Mouse (Mus musculus) embryonic facial prominence, embryonic 14.5 days (tissue): ENCODE measurements around the gene 1600014C10Rik. TPM values are rescaled to one million over a fixed set of nuclear protein-coding genes. Genes with fewer than 3 reads are reported as not detected.
A peak's percentile ranks its signal among the peaks of the same experiment; 100 is the strongest.

ENCODE experiments used
- ATAC-seq: fragments of 200-750 bp; cut with Nextera tagmentation; 2 replicates; pipeline ENCODE4 v1.8.0; 2017; ENCODE audit warnings: low read depth, moderate number of reproducible peaks, moderate TSS enrichment
- DNase-seq: peaks from one replicate; pipeline ENCODE4 v3.0.0-alpha.2; 2015; ENCODE audit warnings: low spot score
- H3K27ac ChIP-seq: fragments of 300-500 bp; sonication (generic); replicated peaks from 2 replicates; pipeline ENCODE4 v1.5.1; 2014; ENCODE audit warnings: low read depth, mild to moderate bottlenecking, low read length, moderate library complexity
- H3K27me3 ChIP-seq: fragments of 300-500 bp; sonication (generic); replicated peaks from 2 replicates; pipeline ENCODE4 v1.6.1; 2014; ENCODE audit warnings: low read length; ENCODE audit not compliant: control insufficient read depth, insufficient read depth
- H3K36me3 ChIP-seq: fragments of 300-500 bp; sonication (generic); 2 replicates; pipeline ENCODE4 v1.6.1; 2014; ENCODE audit warnings: low read length, mixed read lengths; ENCODE audit not compliant: control insufficient read depth, insufficient read depth
- H3K4me1 ChIP-seq: fragments of 300-500 bp; sonication (generic); 2 replicates; pipeline ENCODE4 v1.6.1; 2014; ENCODE audit warnings: antibody characterized with exemption, low read length; ENCODE audit not compliant: control insufficient read depth, insufficient read depth
- H3K4me2 ChIP-seq: fragments of 300-500 bp; sonication (generic); 2 replicates; pipeline ENCODE4 v1.6.1; 2014; ENCODE audit warnings: low read depth, mild to moderate bottlenecking, low read length, moderate library complexity, mixed read lengths
- H3K4me3 ChIP-seq: fragments of 300-500 bp; sonication (generic); 2 replicates; pipeline ENCODE4 v1.5.1; 2014; ENCODE audit warnings: low read depth, mild to moderate bottlenecking, low read length
- H3K9ac ChIP-seq: fragments of 300-500 bp; sonication (generic); 2 replicates; pipeline ENCODE4 v1.6.1; 2014; ENCODE audit warnings: low read depth, mild to moderate bottlenecking, low read length, moderate library complexity, mixed read lengths
- H3K9me3 ChIP-seq: fragments of 300-500 bp; sonication (generic); 2 replicates; pipeline ENCODE4 v1.6.1; 2016; ENCODE audit warnings: low read length; ENCODE audit not compliant: control insufficient read depth
- WGBS: fragments of 180-500 bp; shearing (Covaris S2); extraction: QIAGEN DNeasy Blood & Tissue Kit; methylation state at CpG from one replicate; pipeline ENCODE4 v1.1.7; 2014; 5-methylcytosine and 5-hydroxymethylcytosine counted together
- polyA plus RNA-seq: library from polyadenylated mRNA; unstranded; fragments of >200 nt; fragmentation: Nextera tagmentation; extraction: Ambion mirVana; gene quantifications from 2 replicates; pipeline ENCODE4 v1.2.1, GENCODE M21; 2014

The 1600014C10Rik gene
- polyA plus RNA-seq, 1 experiment from 2014 or later, result 15.6 TPM

DNA sequence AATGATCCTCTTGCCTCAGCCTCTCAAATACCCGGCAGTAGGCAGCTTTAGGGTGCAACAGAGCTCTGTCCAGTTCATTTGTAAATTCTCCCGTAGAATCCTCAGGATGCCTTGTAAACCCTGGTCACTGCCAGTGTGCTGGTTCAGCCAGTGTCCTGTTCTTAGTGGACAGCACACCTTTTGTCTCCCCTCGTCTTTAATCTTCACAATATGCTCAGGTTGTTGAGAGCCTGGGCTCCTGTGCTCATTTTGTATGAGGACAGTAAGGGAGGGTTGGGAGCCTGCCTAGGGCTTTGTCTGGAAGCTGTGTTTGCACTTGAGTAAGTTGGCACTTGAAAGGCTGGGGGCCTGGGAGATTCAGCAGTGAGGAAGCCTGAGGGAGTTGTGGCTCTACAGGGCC lies 3.1 kb upstream of the 1600014C10Rik start:
- Histone ChIP-seq H3K4me2 (no peak overlapping the region), H3K27me3 (no peaks in the 10 kb centered on the region), H3K9ac (no peak overlapping the region), H3K4me1 (peaks cover 11% of the 10 kb centered on the region), H3K9me3 (no peaks in the 10 kb centered on the region), H3K36me3 (no peaks in the 10 kb centered on the region), H3K27ac (no peak overlapping the region), H3K4me3 (no peak overlapping the region)
- 67% methylated on average over 3 of the region's 3 CpGs for WGBS
- no peak for DNase-seq
- no peak for ATAC-seq

GRCm38 (mm10) chr7:38181366-38181765 lies 1.7 kb upstream of the 1600014C10Rik start:
- Histone ChIP-seq H3K4me3 (no peak overlapping the region), H3K9me3 (no peaks in the 10 kb centered on the region), H3K27ac (no peak overlapping the region), H3K9ac (no peak overlapping the region), H3K27me3 (no peaks in the 10 kb centered on the region), H3K4me2 (no peak overlapping the region), H3K4me1 (peaks cover 11% of the 10 kb centered on the region), H3K36me3 (no peaks in the 10 kb centered on the region)
- ATAC-seq, result no peak
- WGBS, result 80% methylated on average over 2 of the region's 2 CpGs
- DNase-seq, result no peak

GRCm38 (mm10) chr7:38182596-38182961 lies 438 bp upstream of the 1600014C10Rik start:
- Histone ChIP-seq H3K4me2 (peak overlapping the region; percentile 75), H3K9me3 (no peaks in the 10 kb centered on the region), H3K4me1 (peaks cover 11% of the 10 kb centered on the region), H3K27me3 (no peaks in the 10 kb centered on the region), H3K27ac (peak overlapping the region; percentile 88; the same call in 1 of the 2 replicates), H3K4me3 (peak overlapping the region; percentile 71), H3K36me3 (no peaks in the 10 kb centered on the region), H3K9ac (peak overlapping the region; percentile 79)
- DNase-seq, result peak; percentile 82
- ATAC-seq, result peak; percentile 55
- under 1% methylated on average over 11 of the region's 11 CpGs for WGBS

DNA sequence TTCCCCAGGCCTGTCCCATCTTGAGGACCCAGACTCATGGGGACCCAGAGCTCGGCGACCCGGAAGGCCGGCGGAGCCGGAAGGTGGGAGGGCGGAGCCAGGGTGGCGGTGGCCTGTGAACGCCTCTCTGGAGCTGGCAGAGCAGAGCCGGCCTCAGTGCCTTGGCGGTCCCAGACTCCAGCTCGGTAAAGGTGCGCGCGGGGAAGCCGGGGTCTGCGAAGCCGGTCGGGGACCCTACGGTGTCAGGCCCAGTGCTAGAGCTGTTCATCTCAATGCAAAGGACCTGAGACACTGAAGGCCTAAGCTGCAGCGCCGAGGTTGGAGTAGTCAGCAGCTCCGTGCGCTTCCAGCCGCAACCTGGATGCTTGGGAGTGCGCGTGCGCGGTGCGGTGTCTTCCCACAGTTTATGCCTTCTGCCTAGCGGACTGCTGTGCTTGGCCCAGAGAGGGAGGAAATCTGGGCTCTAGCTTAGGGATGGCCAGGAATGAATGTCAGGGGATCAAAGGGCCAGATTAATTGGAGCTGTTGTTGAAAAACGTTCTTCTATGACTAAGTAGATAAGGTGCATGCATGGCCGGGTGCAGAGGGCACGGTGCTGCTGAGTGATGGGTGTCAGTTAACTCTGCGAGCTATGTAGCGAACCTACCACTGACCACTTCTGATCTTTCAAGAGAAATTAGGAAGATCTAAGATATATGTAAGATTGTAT lies 846 bp downstream of the 1600014C10Rik start:
- Histone ChIP-seq H3K27me3 (no peaks in the 10 kb centered on the region), H3K27ac (peak overlapping the region; percentile 88), H3K9ac (peak overlapping the region; percentile 79), H3K4me3 (peak overlapping the region; percentile 71), H3K4me1 (peaks cover 11% of the 10 kb centered on the region), H3K4me2 (peak overlapping the region; percentile 75), H3K9me3 (no peaks in the 10 kb centered on the region), H3K36me3 (no peaks in the 10 kb centered on the region)
- 7% methylated on average over 26 of the region's 36 CpGs for WGBS
- peak; percentile 93 for DNase-seq
- ATAC-seq, result peak; percentile 92

DNA sequence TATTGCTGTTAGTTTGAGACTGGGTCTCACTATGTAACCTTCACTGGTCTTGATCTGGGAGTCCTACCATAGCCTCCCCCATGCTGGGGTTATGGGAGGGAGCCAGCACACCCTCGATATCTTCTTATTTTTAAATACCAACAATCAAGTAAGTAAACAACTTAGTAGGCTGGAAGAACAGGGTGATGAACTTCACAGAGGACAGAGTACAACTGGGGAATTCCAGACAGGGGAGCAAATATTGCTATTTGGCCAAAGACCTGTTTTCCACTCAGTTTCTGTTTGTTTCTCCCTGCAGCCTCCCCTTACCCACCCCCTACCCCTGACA lies 1.4 kb downstream of the 1600014C10Rik start:
- Histone ChIP-seq H3K4me3 (peak overlapping the region; percentile 71), H3K4me1 (peaks cover 11% of the 10 kb centered on the region), H3K36me3 (0 out of 2 replicates have a peak, but pooled peaks cover under 1% of the 10 kb centered on the region), H3K27ac (no peak overlapping the region), H3K27me3 (no peaks in the 10 kb centered on the region), H3K9me3 (no peaks in the 10 kb centered on the region), H3K4me2 (peak overlapping the region; percentile 75), H3K9ac (peak overlapping the region; percentile 79)
- no peak for ATAC-seq
- 66% methylated on average over 1 of the region's 1 CpGs for WGBS
- DNase-seq, result no peak

- 91% methylated on average over 6 of the region's 6 CpGs for WGBS
- Histone ChIP-seq H3K4me3 (no peak overlapping the region), H3K9ac (peak overlapping the region; percentile 79; the same call in 1 of the 2 replicates), H3K4me2 (peak overlapping the region; percentile 75; the same call in 1 of the 2 replicates), H3K27ac (no peak overlapping the region), H3K4me1 (peaks cover 11% of the 10 kb centered on the region), H3K27me3 (no peaks in the 10 kb centered on the region), H3K9me3 (no peaks in the 10 kb centered on the region), H3K36me3 (0 out of 2 replicates have a peak, but pooled peaks cover 5% of the 10 kb centered on the region)
- DNase-seq (no peak), ATAC-seq (no peak)
These were observed 1.8 kb downstream of the 1600014C10Rik start for GRCm38 (mm10) chr7:38184786-38185185.

DNA sequence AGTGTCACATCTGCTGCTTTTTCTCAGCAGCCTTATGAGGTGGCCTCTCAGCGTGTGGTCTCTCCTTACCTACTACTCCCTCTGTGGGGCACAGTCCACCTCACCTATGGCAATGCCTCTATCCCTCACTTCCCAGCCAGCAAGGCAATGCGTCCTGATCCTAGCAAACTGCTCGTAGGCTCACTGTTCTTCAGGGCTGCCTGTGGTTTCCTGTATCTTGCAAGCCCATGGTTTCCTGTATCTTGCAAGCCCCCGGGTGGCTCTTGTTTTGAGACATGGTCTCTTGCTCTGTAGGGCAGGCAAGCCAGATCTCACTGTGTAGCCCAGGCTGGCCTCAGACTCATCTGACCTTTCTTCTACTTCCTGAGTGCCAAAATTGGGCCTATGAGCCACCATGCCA lies 3.8 kb downstream of the 1600014C10Rik start:
- peaks cover 11% of the 10 kb centered on the region for H3K4me1 ChIP-seq
- DNase-seq, result no peak
- H3K4me2 ChIP-seq, result no peak overlapping the region
- 72% methylated on average over 4 of the region's 4 CpGs for WGBS
- no peak overlapping the region for H3K4me3 ChIP-seq
- no peaks in the 10 kb centered on the region for H3K9me3 ChIP-seq
- no peak for ATAC-seq
- H3K27ac ChIP-seq, result no peak overlapping the region
- no peak overlapping the region for H3K9ac ChIP-seq
- 0 out of 2 replicates have a peak, but pooled peaks cover 12% of the 10 kb centered on the region for H3K36me3 ChIP-seq
- no peaks in the 10 kb centered on the region for H3K27me3 ChIP-seq

DNA sequence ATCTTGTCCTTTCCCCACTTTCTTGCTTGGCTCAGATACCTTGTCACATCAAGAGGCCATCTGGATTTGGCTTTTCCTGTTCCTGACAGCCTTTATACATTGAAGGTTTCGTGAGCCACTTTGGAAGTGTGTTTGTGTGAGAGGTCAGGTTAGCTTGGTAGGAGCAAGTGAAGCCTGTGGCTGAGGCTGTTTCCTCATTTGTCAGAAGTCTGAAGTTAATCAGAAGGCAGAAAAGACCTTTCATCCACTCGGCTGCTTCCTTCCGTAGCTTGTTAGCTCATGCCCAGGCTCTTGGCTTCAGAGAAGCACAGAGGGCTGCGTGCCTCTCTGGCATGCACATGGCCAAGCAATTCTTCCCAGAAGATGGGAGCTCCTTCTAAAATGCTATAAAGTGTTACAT lies 4.8 kb downstream of the 1600014C10Rik start:
- Histone ChIP-seq H3K4me3 (no peak overlapping the region), H3K9me3 (no peaks in the 10 kb centered on the region), H3K9ac (no peak overlapping the region), H3K4me1 (peaks cover 10% of the 10 kb centered on the region), H3K27me3 (no peaks in the 10 kb centered on the region), H3K4me2 (no peak overlapping the region), H3K36me3 (0 out of 2 replicates have a peak, but pooled peaks cover 12% of the 10 kb centered on the region), H3K27ac (no peak overlapping the region)
- ATAC-seq, result no peak
- WGBS, result 69% methylated on average over 4 of the region's 4 CpGs
- no peak for DNase-seq
